Mouse (Mus musculus) midbrain, embryonic 16.5 days (tissue): Measurements from ENCODE around the gene Hsh2d. TPM values are rescaled to one million over a fixed set of nuclear protein-coding genes. Genes with fewer than 3 reads are reported as not detected.

ENCODE experiments used
- ATAC-seq: fragments of 200-750 bp; cut with Nextera tagmentation; 2 replicates; pipeline ENCODE4 v1.8.0; 2017; ENCODE audit warnings: moderate TSS enrichment
- H3K27ac ChIP-seq: fragments of 300-500 bp; sonication (generic); 2 replicates; pipeline ENCODE4 v1.5.1; 2014; ENCODE audit warnings: mild to moderate bottlenecking, low read length, mixed read lengths
- H3K27me3 ChIP-seq: fragments of 300-500 bp; sonication (generic); 2 replicates; pipeline ENCODE4 v1.6.1; 2014; ENCODE audit warnings: low read depth, low read length, mixed read lengths; ENCODE audit not compliant: control insufficient read depth, insufficient read depth
- H3K36me3 ChIP-seq: fragments of 300-500 bp; sonication (generic); 2 replicates; pipeline ENCODE4 v1.6.1; 2014; ENCODE audit warnings: mild to moderate bottlenecking, low read length, moderate library complexity, mixed read lengths; ENCODE audit not compliant: control insufficient read depth, insufficient read depth
- H3K4me1 ChIP-seq: fragments of 300-500 bp; sonication (generic); 2 replicates; pipeline ENCODE4 v1.6.1; 2014; ENCODE audit warnings: mild to moderate bottlenecking, low read length, mixed read lengths; ENCODE audit not compliant: control insufficient read depth, insufficient read depth
- H3K4me2 ChIP-seq: fragments of 300-500 bp; sonication (generic); 2 replicates; pipeline ENCODE4 v1.6.1; 2014; ENCODE audit warnings: mild to moderate bottlenecking, low read length, mixed read lengths
- H3K4me3 ChIP-seq: fragments of 300-500 bp; sonication (generic); 2 replicates; pipeline ENCODE4 v1.5.1; 2014; ENCODE audit warnings: low read depth, mild to moderate bottlenecking, low read length, moderate library complexity, mixed read lengths
- H3K9ac ChIP-seq: fragments of 300-500 bp; sonication (generic); 2 replicates; pipeline ENCODE4 v1.6.1; 2014; ENCODE audit warnings: low read depth, low read length, mixed read lengths
- H3K9me3 ChIP-seq: fragments of 300-500 bp; sonication (generic); replicated peaks from 2 replicates; pipeline ENCODE4 v1.6.1; 2014; ENCODE audit warnings: mild to moderate bottlenecking, low read length, mixed read lengths; ENCODE audit not compliant: control insufficient read depth, poor library complexity, severe bottlenecking
- WGBS: fragments of 180-500 bp; shearing (Covaris S2); extraction: QIAGEN DNeasy Blood & Tissue Kit; methylation state at CpG from one replicate; pipeline ENCODE4 v1.1.7; 2014; 5-methylcytosine and 5-hydroxymethylcytosine counted together
- polyA plus RNA-seq: library from polyadenylated mRNA; unstranded; fragments of >200 nt; fragmentation: Nextera tagmentation; extraction: Ambion mirVana; gene quantifications from 2 replicates; pipeline ENCODE4 v1.2.1, GENCODE M21; 2015

Hsh2d gene
- polyA plus RNA-seq, 1 experiment from 2014 or later, result not detected

DNA sequence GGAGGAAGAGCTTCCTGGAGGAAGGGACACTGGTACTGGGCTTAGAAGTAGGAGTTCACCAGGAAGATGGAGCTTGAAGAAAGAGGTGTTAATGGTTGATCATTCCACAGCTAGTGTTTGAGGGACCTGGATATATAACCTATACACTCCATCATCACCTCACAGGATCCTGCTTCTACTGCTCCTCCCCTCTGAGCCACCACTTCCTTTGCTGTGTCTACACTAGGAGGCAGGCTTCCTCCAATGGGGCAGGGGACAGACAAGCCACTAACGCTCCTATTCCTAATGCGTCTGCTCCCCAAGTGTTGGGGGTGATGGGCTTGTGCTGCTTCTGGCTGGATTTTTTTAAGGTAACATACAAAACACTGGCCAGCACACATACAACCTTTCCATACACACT lies 21.3 kb downstream of the Hsh2d start:
- WGBS, result 67% methylated on average over 2 of the region's 2 CpGs
- Histone ChIP-seq H3K4me2 (no peak overlapping the region), H3K4me3 (no peak overlapping the region), H3K27me3 (peaks cover 5% of the 10 kb centered on the region), H3K27ac (no peak overlapping the region), H3K9ac (no peak overlapping the region), H3K4me1 (no peaks in the 10 kb centered on the region), H3K9me3 (no peaks in the 10 kb centered on the region), H3K36me3 (no peaks in the 10 kb centered on the region)
- ATAC-seq, result no peak

DNA sequence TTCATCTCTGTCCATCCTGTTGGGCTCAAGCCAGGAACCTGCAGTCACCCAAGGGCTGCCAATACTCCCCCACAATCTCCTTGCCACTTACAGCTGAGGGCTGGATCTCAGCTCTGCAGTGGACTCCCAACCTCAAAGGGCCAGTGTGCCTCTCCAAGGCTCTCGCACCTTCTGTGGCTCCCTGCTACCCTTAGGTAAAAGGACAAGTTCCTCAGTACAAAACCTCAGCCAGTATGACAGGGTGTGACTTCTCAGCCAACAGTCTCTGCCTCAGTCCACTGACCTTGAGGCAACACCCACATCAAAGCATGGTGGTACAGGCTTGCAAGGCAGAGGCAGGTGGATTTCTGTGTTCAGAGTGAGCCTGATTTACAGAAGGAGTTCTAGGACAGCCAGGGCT lies 22.4 kb downstream of the Hsh2d start:
- Histone ChIP-seq H3K9ac (no peak overlapping the region), H3K4me1 (no peaks in the 10 kb centered on the region), H3K4me3 (no peak overlapping the region), H3K27ac (no peak overlapping the region), H3K9me3 (no peaks in the 10 kb centered on the region), H3K4me2 (no peak overlapping the region), H3K27me3 (peaks cover 12% of the 10 kb centered on the region), H3K36me3 (no peaks in the 10 kb centered on the region)
- WGBS, result 89% methylated on average over 1 of the region's 1 CpGs
- ATAC-seq, result no peak

DNA sequence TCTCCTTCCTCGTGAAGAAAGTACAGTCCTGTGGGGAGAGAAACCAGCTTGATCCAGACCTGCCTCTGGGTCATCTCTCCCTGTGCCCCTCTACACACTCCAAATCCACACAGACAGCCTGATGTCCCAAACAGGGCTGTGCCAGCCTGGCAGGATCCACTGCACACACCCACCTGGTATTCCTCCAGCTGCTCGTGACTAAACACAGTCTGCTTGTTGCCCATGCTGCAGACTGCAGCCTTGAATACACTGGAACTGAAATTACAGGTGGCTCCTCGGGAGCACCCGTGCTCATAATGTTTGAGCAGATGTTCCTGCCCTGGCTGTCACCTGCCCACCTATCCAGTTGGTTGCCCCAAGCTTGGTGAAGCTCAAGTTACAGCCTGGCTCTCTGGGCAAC lies 23.3 kb downstream of the Hsh2d start, which contains the start of gene Cib3:
Cib3 (minus strand) TSS at position 87 of the 400 bp plus-strand sequence.
- H3K4me2 ChIP-seq, result no peak within 1 kb of the TSS

DNA sequence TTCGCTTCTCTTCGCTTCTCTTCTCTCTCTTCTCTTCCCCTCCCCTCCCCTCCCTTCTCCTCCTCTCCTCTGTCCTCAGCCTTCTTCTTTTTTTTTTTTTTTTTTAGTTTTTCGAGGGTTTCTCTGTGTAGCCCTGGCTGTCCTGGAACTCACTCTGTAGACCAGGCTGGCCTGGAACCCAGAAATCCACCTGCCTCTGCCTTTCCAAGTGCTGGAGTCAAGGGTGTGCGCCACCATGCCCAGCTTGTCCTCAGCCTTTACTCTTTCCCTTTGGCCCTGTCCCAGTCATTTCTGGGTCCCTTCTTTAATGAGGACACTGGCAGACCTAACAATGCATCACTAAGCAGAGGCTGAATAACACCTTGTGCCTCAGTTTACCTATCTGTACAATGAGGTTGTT lies 24.1 kb downstream of the Hsh2d start, which contains the start of gene Gm11034:
Gm11034 (minus strand) TSS at position 101 of the 400 bp plus-strand sequence.
- Histone ChIP-seq H3K4me1 (no peaks in the 10 kb centered on the region), H3K9ac (no peak within 1 kb of the TSS), H3K36me3 (no peaks in the 10 kb centered on the region), H3K27me3 (peaks cover 12% of the 10 kb centered on the region), H3K4me2 (no peak within 1 kb of the TSS), H3K4me3 (no peak within 1 kb of the TSS), H3K9me3 (no peaks in the 10 kb centered on the region), H3K27ac (no peak within 1 kb of the TSS)
- WGBS, result 80% methylated on average over 4 of the region's 4 CpGs
- no peak for ATAC-seq

More for the DNA sequence above, 23.3 kb downstream of the Hsh2d start, which contains the start of gene Cib3:
- Histone ChIP-seq H3K4me3 (no peak within 1 kb of the TSS), H3K4me1 (no peaks in the 10 kb centered on the region), H3K27me3 (peaks cover 12% of the 10 kb centered on the region), H3K9ac (no peak within 1 kb of the TSS), H3K36me3 (no peaks in the 10 kb centered on the region), H3K9me3 (no peaks in the 10 kb centered on the region), H3K27ac (no peak within 1 kb of the TSS)
- WGBS, result 57% methylated on average over 4 of the region's 4 CpGs
- no peak for ATAC-seq

DNA sequence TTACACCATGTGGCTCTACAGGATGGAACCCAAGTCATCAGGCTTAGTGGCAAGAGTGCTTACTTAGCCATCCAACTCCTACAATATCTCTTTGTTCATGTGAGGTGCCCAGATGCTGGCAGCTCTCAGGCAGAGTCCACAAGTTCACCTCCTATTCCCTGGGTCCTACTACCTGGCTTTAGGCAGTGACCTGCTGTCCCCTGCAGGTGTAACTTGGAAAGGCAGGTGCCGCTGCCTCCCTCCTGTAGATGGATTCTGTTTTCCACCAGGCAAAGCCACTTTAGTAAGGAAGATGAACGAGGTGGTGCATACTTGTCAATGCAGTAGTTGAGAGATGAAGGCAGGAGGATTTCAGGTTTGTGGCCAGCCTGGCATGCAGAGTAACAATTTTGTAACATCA lies 25.6 kb downstream of the Hsh2d start:
- no peaks in the 10 kb centered on the region for H3K4me1 ChIP-seq
- ATAC-seq, result no peak
- no peak overlapping the region for H3K4me3 ChIP-seq
- no peak overlapping the region for H3K4me2 ChIP-seq
- WGBS, result 43% methylated on average over 2 of the region's 2 CpGs
- no peak overlapping the region for H3K27ac ChIP-seq
- peaks cover 12% of the 10 kb centered on the region for H3K27me3 ChIP-seq
- no peak overlapping the region for H3K9ac ChIP-seq
- H3K9me3 ChIP-seq, result no peaks in the 10 kb centered on the region
- no peaks in the 10 kb centered on the region for H3K36me3 ChIP-seq

DNA sequence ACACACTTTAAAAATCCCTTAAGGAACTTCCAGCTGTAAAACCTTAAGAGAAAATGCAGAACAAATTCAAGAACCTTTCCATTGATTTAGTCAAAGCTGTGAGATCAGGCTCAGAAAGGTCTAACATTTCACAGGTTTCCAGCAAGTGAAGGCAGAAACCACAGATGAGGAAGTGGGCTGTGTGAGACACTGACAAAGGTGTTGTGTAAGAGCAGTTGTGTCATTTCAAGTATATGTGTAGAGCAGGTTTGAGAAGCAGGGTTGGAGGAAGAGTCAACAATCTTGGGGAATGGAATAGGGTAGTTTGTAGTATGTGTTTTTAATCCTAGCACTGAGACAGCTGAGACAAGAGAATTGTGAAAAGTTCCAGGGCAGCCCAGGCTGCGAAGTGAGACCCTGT lies 26.4 kb downstream of the Hsh2d start:
- Histone ChIP-seq H3K36me3 (no peaks in the 10 kb centered on the region), H3K4me2 (no peak overlapping the region), H3K4me1 (peaks cover 8% of the 10 kb centered on the region), H3K27me3 (peaks cover 12% of the 10 kb centered on the region), H3K27ac (no peak overlapping the region), H3K9me3 (no peaks in the 10 kb centered on the region), H3K9ac (no peak overlapping the region), H3K4me3 (no peak overlapping the region)
- ATAC-seq, result no peak
- WGBS, result 50% methylated on average over 1 of the region's 1 CpGs

DNA sequence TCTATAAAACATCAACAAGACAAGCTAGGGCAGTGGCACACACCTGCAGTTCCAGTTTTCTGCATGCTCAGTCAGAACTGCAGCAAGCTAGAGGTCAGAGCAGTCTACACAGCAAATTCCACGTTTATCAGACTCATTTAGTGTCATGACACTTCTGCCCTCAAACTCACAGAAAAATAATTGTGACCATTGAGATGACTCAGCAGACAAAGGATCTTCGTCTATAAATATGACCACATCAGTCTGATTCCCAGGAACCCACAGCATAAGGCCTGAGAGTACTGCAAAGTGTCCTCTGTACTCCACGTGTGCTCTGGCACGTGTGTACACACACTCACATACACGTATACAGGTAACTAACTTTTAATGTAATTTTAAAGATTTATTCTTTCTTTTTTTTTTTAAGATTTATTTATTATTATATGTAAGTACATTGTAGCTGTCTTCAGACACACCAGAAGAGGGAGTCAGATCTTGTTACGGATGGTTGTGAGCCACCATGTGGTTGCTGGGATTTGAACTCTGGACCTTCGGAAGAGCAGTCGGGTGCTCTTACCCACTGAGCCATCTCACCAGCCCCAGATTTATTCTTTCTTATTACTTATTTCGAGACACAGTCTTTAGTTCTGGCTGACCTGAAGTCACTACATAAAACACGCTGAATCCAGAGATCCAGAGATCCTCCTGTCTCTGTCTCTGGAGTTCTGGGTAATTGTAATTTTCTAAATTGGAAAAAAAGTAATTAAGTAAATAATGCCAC lies 29.5 kb downstream of the Hsh2d start:
- peak overlapping the region; percentile 57 for H3K4me3 ChIP-seq
- no peaks in the 10 kb centered on the region for H3K9me3 ChIP-seq
- peaks cover 10% of the 10 kb centered on the region for H3K36me3 ChIP-seq
- H3K27me3 ChIP-seq, result peaks cover 12% of the 10 kb centered on the region
- ATAC-seq, result peak; percentile 50
- peak overlapping the region; percentile 90 for H3K4me2 ChIP-seq
- no peak overlapping the region for H3K9ac ChIP-seq
- WGBS, result 75% methylated on average over 9 of the region's 10 CpGs
- peaks cover 14% of the 10 kb centered on the region for H3K4me1 ChIP-seq
- H3K27ac ChIP-seq, result 0 out of 2 replicates have a peak overlapping the region, but pooled peaks have one; percentile 73

DNA sequence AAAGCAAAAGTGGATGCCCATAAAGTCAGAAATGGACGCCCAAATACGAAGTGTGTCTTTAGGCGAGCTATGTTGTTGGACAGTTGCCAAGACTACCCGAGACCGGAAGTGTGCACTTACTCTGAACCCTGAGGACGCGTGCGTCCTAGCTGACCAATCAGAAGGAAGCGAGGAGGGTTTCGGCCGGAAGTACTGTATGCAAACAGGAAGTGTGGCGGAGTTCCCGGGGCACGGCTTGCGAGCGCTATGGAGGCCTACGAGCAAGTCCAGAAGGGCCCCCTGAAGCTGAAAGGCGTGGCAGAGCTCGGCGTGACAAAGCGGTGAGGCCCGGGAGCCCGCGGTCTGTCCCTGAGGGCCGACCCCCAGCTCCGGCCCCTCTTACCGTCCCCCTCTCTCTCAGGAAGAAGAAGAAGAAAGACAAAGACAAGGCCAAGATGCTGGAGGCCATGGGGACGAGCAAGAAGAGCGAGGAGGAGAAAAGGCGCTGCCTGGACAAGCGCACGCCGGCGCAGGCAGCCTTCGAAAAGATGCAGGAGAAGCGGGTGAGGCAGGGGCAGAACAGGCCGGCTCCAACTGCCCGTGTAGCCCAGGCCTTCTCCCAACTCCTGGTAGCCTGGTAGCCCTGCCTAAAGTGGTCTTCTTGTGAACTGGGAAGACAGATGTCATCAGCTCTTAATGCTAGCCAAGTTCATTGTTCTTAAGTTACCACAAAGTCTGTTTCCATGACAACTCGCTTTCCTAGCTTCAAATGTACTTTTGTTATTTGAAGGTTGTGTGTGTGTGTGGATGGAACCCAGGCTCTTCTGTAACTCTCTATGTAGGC lies 30.3 kb downstream of the Hsh2d start, which contains the start of gene Fam32a:
Fam32a (plus strand) TSS at position 190 of the 823 bp plus-strand sequence.
- H3K4me2 ChIP-seq, result peak within 1 kb of the TSS; percentile 90
- peaks cover 12% of the 10 kb centered on the region for H3K27me3 ChIP-seq
- H3K36me3 ChIP-seq, result peaks cover 10% of the 10 kb centered on the region
- peak within 1 kb of the TSS; percentile 73 for H3K27ac ChIP-seq
- H3K9me3 ChIP-seq, result no peaks in the 10 kb centered on the region
- H3K4me3 ChIP-seq, result peak within 1 kb of the TSS; percentile 57
- peak within 1 kb of the TSS; percentile 75 for H3K9ac ChIP-seq
- peak; percentile 98 for ATAC-seq
- peaks cover 14% of the 10 kb centered on the region for H3K4me1 ChIP-seq
- WGBS, result 16% methylated on average over 39 of the region's 39 CpGs
